Mouse (Mus musculus) midbrain, embryonic 13.5 days (tissue): ENCODE results near the gene Grin3b. TPM values are rescaled to one million over a fixed set of nuclear protein-coding genes. Genes with fewer than 3 reads are reported as not detected.

Experiments used
- ATAC-seq: fragments of 200-750 bp; cut with Nextera tagmentation; 2 replicates; pipeline ENCODE4 v1.8.0; 2017; ENCODE audit warnings: mild to moderate bottlenecking, moderate TSS enrichment, moderate library complexity
- H3K27ac ChIP-seq: fragments of 300-500 bp; sonication (generic); 2 replicates; pipeline ENCODE4 v1.5.1; 2015; ENCODE audit warnings: inconsistent platforms, mild to moderate bottlenecking, moderate library complexity
- H3K27me3 ChIP-seq: fragments of 300-500 bp; sonication (generic); 2 replicates; pipeline ENCODE4 v1.6.1; 2015; ENCODE audit warnings: mild to moderate bottlenecking, inconsistent platforms
- H3K36me3 ChIP-seq: fragments of 300-500 bp; sonication (generic); 2 replicates; pipeline ENCODE4 v1.6.1; 2015; ENCODE audit warnings: mild to moderate bottlenecking, inconsistent platforms
- H3K4me1 ChIP-seq: fragments of 300-500 bp; sonication (generic); replicated peaks from 2 replicates; pipeline ENCODE4 v1.6.1; 2015; ENCODE audit warnings: inconsistent platforms
- H3K4me2 ChIP-seq: fragments of 300-500 bp; sonication (generic); replicated peaks from 2 replicates; pipeline ENCODE4 v1.6.1; 2015; ENCODE audit warnings: moderate library complexity, mild to moderate bottlenecking, inconsistent platforms
- H3K4me3 ChIP-seq: fragments of 300-500 bp; sonication (generic); replicated peaks from 2 replicates; pipeline ENCODE4 v1.5.1; 2015; ENCODE audit warnings: mild to moderate bottlenecking, inconsistent platforms
- H3K9ac ChIP-seq: fragments of 300-500 bp; sonication (generic); replicated peaks from 2 replicates; pipeline ENCODE4 v1.6.1; 2015; ENCODE audit warnings: mild to moderate bottlenecking, inconsistent platforms
- H3K9me3 ChIP-seq: fragments of 300-500 bp; sonication (generic); 2 replicates; pipeline ENCODE4 v1.6.1; 2016; ENCODE audit warnings: mild to moderate bottlenecking, inconsistent platforms
- WGBS: fragments of 180-500 bp; shearing (Covaris S2); methylation state at CpG from one replicate; pipeline ENCODE4 v1.1.7; 2015; 5-methylcytosine and 5-hydroxymethylcytosine counted together
- polyA plus RNA-seq: library from polyadenylated mRNA; unstranded; fragments of >200 nt; fragmentation: Nextera tagmentation; extraction: Ambion mirVana; gene quantifications from 2 replicates; pipeline ENCODE4 v1.2.1, GENCODE M21; 2015

Gene Grin3b
- polyA plus RNA-seq, 1 experiment from 2014 or later, result 0.57 TPM

GRCm38 (mm10) chr10:79974668-79975067 lies 4.2 kb downstream of the Grin3b start:
- Histone ChIP-seq H3K9ac (no peak overlapping the region), H3K27me3 (peaks cover 37% of the 10 kb centered on the region), H3K9me3 (no peaks in the 10 kb centered on the region), H3K36me3 (peaks cover 57% of the 10 kb centered on the region), H3K4me1 (peaks cover 9% of the 10 kb centered on the region), H3K4me2 (no peak overlapping the region), H3K4me3 (no peak overlapping the region), H3K27ac (no peak overlapping the region)
- 86% methylated on average over 8 of the region's 8 CpGs for whole genome bisulfite sequencing
- no peak for ATAC-seq

GRCm38 (mm10) chr10:79976071-79976721 lies 5.7 kb downstream of the Grin3b start:
- Histone ChIP-seq H3K4me2 (no peak overlapping the region), H3K4me1 (peaks cover 6% of the 10 kb centered on the region), H3K9me3 (no peaks in the 10 kb centered on the region), H3K27me3 (peaks cover 22% of the 10 kb centered on the region), H3K27ac (no peak overlapping the region), H3K36me3 (peaks cover 58% of the 10 kb centered on the region), H3K9ac (no peak overlapping the region), H3K4me3 (no peak overlapping the region)
- WGBS, result 83% methylated on average over 28 of the region's 28 CpGs
- no peak for ATAC-seq

- Histone ChIP-seq H3K9ac (no peak overlapping the region), H3K27ac (no peak overlapping the region), H3K4me2 (no peak overlapping the region), H3K4me1 (peaks cover 10% of the 10 kb centered on the region), H3K36me3 (peaks cover 61% of the 10 kb centered on the region), H3K9me3 (no peaks in the 10 kb centered on the region), H3K4me3 (no peak overlapping the region), H3K27me3 (peaks cover 17% of the 10 kb centered on the region)
- 78% methylated on average over 36 of the region's 36 CpGs for WGBS
- ATAC-seq, result no peak
Observed at GRCm38 (mm10) chr10:79976722-79977107, 6.2 kb downstream of the Grin3b start.

- Histone ChIP-seq H3K9ac (no peak overlapping the region), H3K27ac (no peak overlapping the region), H3K27me3 (peaks cover 11% of the 10 kb centered on the region), H3K36me3 (peaks cover 61% of the 10 kb centered on the region), H3K4me2 (no peak overlapping the region), H3K4me1 (peaks cover 14% of the 10 kb centered on the region), H3K9me3 (no peaks in the 10 kb centered on the region), H3K4me3 (no peak overlapping the region)
- WGBS, result 79% methylated on average over 28 of the region's 28 CpGs
- no peak for ATAC-seq
Observed at GRCm38 (mm10) chr10:79977324-79977723, 6.8 kb downstream of the Grin3b start.

GRCm38 (mm10) chr10:79978061-79978460 lies 7.5 kb downstream of the Grin3b start:
- Histone ChIP-seq H3K4me1 (peaks cover 22% of the 10 kb centered on the region), H3K4me3 (no peak overlapping the region), H3K27ac (no peak overlapping the region), H3K4me2 (no peak overlapping the region), H3K9ac (no peak overlapping the region), H3K9me3 (no peaks in the 10 kb centered on the region), H3K36me3 (peaks cover 61% of the 10 kb centered on the region), H3K27me3 (peaks cover 3% of the 10 kb centered on the region)
- no peak for ATAC-seq
- 96% methylated on average over 21 of the region's 21 CpGs for WGBS

GRCm38 (mm10) chr10:79979401-79980155 lies 9.1 kb downstream of the Grin3b start:
- H3K27ac ChIP-seq, result no peak overlapping the region; the same call in 1 of the 2 replicates
- H3K36me3 ChIP-seq, result peaks cover 52% of the 10 kb centered on the region
- no peak for ATAC-seq
- H3K9me3 ChIP-seq, result no peaks in the 10 kb centered on the region
- H3K4me3 ChIP-seq, result no peak overlapping the region
- H3K4me1 ChIP-seq, result peaks cover 28% of the 10 kb centered on the region
- no peak overlapping the region for H3K4me2 ChIP-seq
- 95% methylated on average over 22 of the region's 22 CpGs for WGBS
- H3K27me3 ChIP-seq, result no peaks in the 10 kb centered on the region
- no peak overlapping the region; the same call in 1 of the 2 replicates for H3K9ac ChIP-seq

- WGBS, result 80% methylated on average over 5 of the region's 5 CpGs
- Histone ChIP-seq H3K4me2 (peak overlapping the region; percentile 96), H3K4me1 (peaks cover 43% of the 10 kb centered on the region), H3K27me3 (peaks cover 17% of the 10 kb centered on the region), H3K9me3 (no peaks in the 10 kb centered on the region), H3K36me3 (peaks cover 19% of the 10 kb centered on the region), H3K27ac (peak overlapping the region; percentile 96; the same call in 1 of the 2 replicates), H3K4me3 (peak overlapping the region; percentile 80), H3K9ac (peak overlapping the region; percentile 85)
- ATAC-seq, result no peak
Observed at GRCm38 (mm10) chr10:79983205-79983604, 12.7 kb downstream of the Grin3b start.

GRCm38 (mm10) chr10:79983670-79984069 lies 13.2 kb downstream of the Grin3b start:
- Histone ChIP-seq H3K27me3 (peaks cover 22% of the 10 kb centered on the region), H3K9ac (peak overlapping the region; percentile 85), H3K27ac (peak overlapping the region; percentile 96), H3K4me2 (peak overlapping the region; percentile 96), H3K9me3 (no peaks in the 10 kb centered on the region), H3K4me3 (peak overlapping the region; percentile 80), H3K4me1 (peaks cover 48% of the 10 kb centered on the region), H3K36me3 (peaks cover 14% of the 10 kb centered on the region)
- ATAC-seq, result peak; percentile 6; the same call in 1 of the 2 replicates
- under 1% methylated on average over 21 of the region's 21 CpGs for WGBS

GRCm38 (mm10) chr10:79984195-79984816 lies 13.8 kb downstream of the Grin3b start, which contains the start of gene Tmem259:
Gene Tmem259 (minus strand): TSS chr10:79984330.
- peak within 1 kb of the TSS; percentile 85 for H3K9ac ChIP-seq
- peaks cover 28% of the 10 kb centered on the region for H3K27me3 ChIP-seq
- H3K4me1 ChIP-seq, result peaks cover 49% of the 10 kb centered on the region
- H3K36me3 ChIP-seq, result peaks cover 8% of the 10 kb centered on the region
- peak within 1 kb of the TSS; percentile 96 for H3K4me2 ChIP-seq
- under 1% methylated on average over 42 of the region's 49 CpGs for WGBS
- peak within 1 kb of the TSS; percentile 80 for H3K4me3 ChIP-seq
- no peaks in the 10 kb centered on the region for H3K9me3 ChIP-seq
- H3K27ac ChIP-seq, result peak within 1 kb of the TSS; percentile 96
- peak; percentile 84 for ATAC-seq

GRCm38 (mm10) chr10:79984871-79985270 lies 14.4 kb downstream of the Grin3b start:
- H3K9ac ChIP-seq, result peak overlapping the region; percentile 85
- H3K27me3 ChIP-seq, result peaks cover 34% of the 10 kb centered on the region
- peak overlapping the region; percentile 96 for H3K4me2 ChIP-seq
- peak overlapping the region; percentile 80 for H3K4me3 ChIP-seq
- no peaks in the 10 kb centered on the region for H3K9me3 ChIP-seq
- peak; percentile 91 for ATAC-seq
- peak overlapping the region; percentile 96 for H3K27ac ChIP-seq
- H3K4me1 ChIP-seq, result peaks cover 49% of the 10 kb centered on the region
- 0 out of 2 replicates have a peak, but pooled peaks cover 4% of the 10 kb centered on the region for H3K36me3 ChIP-seq
- under 1% methylated on average over 22 of the region's 22 CpGs for WGBS

GRCm38 (mm10) chr10:79985334-79986231 lies 15.1 kb downstream of the Grin3b start:
- peak overlapping the region; percentile 69 for H3K9ac ChIP-seq
- peak overlapping the region; percentile 96 for H3K27ac ChIP-seq
- H3K36me3 ChIP-seq, result 0 out of 2 replicates have a peak, but pooled peaks cover 4% of the 10 kb centered on the region
- H3K4me2 ChIP-seq, result peak overlapping the region; percentile 96
- H3K27me3 ChIP-seq, result peaks cover 39% of the 10 kb centered on the region
- no peaks in the 10 kb centered on the region for H3K9me3 ChIP-seq
- peak; percentile 7; the same call in 1 of the 2 replicates for ATAC-seq
- H3K4me1 ChIP-seq, result peaks cover 49% of the 10 kb centered on the region
- peak overlapping the region; percentile 80 for H3K4me3 ChIP-seq
- WGBS, result 3% methylated on average over 35 of the region's 35 CpGs
